Mouse (Mus musculus): Measurements from ENCODE around the gene Abhd12b. TPM values are rescaled to one million over a fixed set of nuclear protein-coding genes. Genes with fewer than 3 reads are reported as not detected.

Abhd12b gene
- polyA plus RNA-seq, 1 experiment from 2014 or later: 0.12 TPM

GRCm38 (mm10) chr12:70201926-70202529 lies 48.1 kb downstream of the Abhd12b start:
- no peak overlapping the region for H3K27ac ChIP-seq (ENCODE audit: low read depth)
- no peak overlapping the region for H3K9ac ChIP-seq
- H3K4me1 ChIP-seq (ENCODE audit: insufficient read depth): no peaks in the 10 kb centered on the region
- DNase-seq: no peak
- H3K9me3 ChIP-seq (ENCODE audit: low read depth, low read length): no peaks in the 10 kb centered on the region
- peaks cover 12% of the 10 kb centered on the region; the same call in 1 of the 2 replicates for H3K36me3 ChIP-seq (ENCODE audit: insufficient read depth)
- no peaks in the 10 kb centered on the region for H3K27me3 ChIP-seq (ENCODE audit: insufficient read depth, low read length)
- peak; percentile 47 for TF ChIP-seq CTCF (IDR thresholded peaks at IDR 0.05; ENCODE audit: low read depth)
- 73% methylated on average over 5 of the region's 5 CpGs for WGBS
- no peak overlapping the region for H3K4me3 ChIP-seq (ENCODE audit: low read depth, low read length)
- H3K4me2 ChIP-seq: no peak overlapping the region
- ATAC-seq (ENCODE audit: insufficient read depth): no peak

GRCm38 (mm10) chr12:70204433-70204832 lies 50.5 kb downstream of the Abhd12b start:
- Histone ChIP-seq H3K27ac (ENCODE audit: low read depth) (no peak overlapping the region), H3K4me1 (ENCODE audit: insufficient read depth) (no peaks in the 10 kb centered on the region), H3K4me3 (ENCODE audit: low read depth, low read length) (no peak overlapping the region), H3K9ac (no peak overlapping the region), H3K36me3 (ENCODE audit: insufficient read depth) (peaks cover 4% of the 10 kb centered on the region; the same call in 1 of the 2 replicates), H3K4me2 (no peak overlapping the region), H3K27me3 (ENCODE audit: insufficient read depth, low read length) (no peaks in the 10 kb centered on the region), H3K9me3 (ENCODE audit: low read depth, low read length) (no peaks in the 10 kb centered on the region)
- ATAC-seq (ENCODE audit: insufficient read depth) (no peak), DNase-seq (no peak)
- 78% methylated on average over 8 of the region's 8 CpGs for WGBS
- TF ChIP-seq CTCF (IDR thresholded peaks at IDR 0.05; ENCODE audit: low read depth): no peak

DNA sequence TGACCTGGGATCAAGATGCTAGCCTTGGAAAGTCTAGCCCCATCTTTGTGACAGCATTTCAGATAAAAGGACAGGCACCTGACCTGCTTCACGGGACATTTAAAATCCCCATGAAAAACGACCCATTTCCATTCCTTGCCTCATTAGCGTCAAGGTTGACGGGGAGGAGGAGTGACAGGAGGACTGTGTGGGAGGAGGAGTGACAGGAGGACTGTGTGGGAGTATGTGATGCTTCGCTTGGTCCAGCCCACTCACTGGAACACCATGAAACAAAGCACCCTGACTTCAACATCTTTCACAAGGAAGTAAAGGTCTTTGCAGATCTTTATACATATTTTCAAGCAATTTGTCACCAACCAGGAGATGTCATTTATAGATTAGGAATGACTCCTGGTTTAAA lies 54.3 kb downstream of the Abhd12b start:
- ATAC-seq (ENCODE audit: insufficient read depth) (no peak), DNase-seq (no peak)
- TF ChIP-seq CTCF (IDR thresholded peaks at IDR 0.05; ENCODE audit: low read depth): no peak
- Histone ChIP-seq H3K36me3 (ENCODE audit: insufficient read depth) (peaks cover 4% of the 10 kb centered on the region; the same call in 1 of the 2 replicates), H3K4me3 (ENCODE audit: low read depth, low read length) (no peak overlapping the region), H3K4me1 (ENCODE audit: insufficient read depth) (no peaks in the 10 kb centered on the region), H3K9ac (no peak overlapping the region), H3K27me3 (ENCODE audit: insufficient read depth, low read length) (no peaks in the 10 kb centered on the region), H3K27ac (ENCODE audit: low read depth) (no peak overlapping the region), H3K4me2 (no peak overlapping the region), H3K9me3 (ENCODE audit: low read depth, low read length) (no peaks in the 10 kb centered on the region)
- WGBS: 62% methylated on average over 5 of the region's 5 CpGs

- Histone ChIP-seq H3K4me3 (ENCODE audit: low read depth, low read length) (no peak overlapping the region), H3K27ac (ENCODE audit: low read depth) (no peak overlapping the region), H3K9me3 (ENCODE audit: low read depth, low read length) (no peaks in the 10 kb centered on the region), H3K4me1 (ENCODE audit: insufficient read depth) (no peaks in the 10 kb centered on the region), H3K36me3 (ENCODE audit: insufficient read depth) (peaks cover 2% of the 10 kb centered on the region; the same call in 1 of the 2 replicates), H3K9ac (no peak overlapping the region), H3K4me2 (no peak overlapping the region), H3K27me3 (ENCODE audit: insufficient read depth, low read length) (no peaks in the 10 kb centered on the region)
- WGBS: 81% methylated on average over 4 of the region's 4 CpGs
- TF ChIP-seq CTCF (IDR thresholded peaks at IDR 0.05; ENCODE audit: low read depth): no peak
- DNase-seq: no peak
- ATAC-seq (ENCODE audit: insufficient read depth): no peak
Measured at GRCm38 (mm10) chr12:70212501-70212900, 58.6 kb downstream of the Abhd12b start.

GRCm38 (mm10) chr12:70213601-70214000 lies 59.7 kb downstream of the Abhd12b start:
- Histone ChIP-seq H3K4me3 (ENCODE audit: low read depth, low read length) (no peak overlapping the region), H3K27me3 (ENCODE audit: insufficient read depth, low read length) (no peaks in the 10 kb centered on the region), H3K9me3 (ENCODE audit: low read depth, low read length) (no peaks in the 10 kb centered on the region), H3K36me3 (ENCODE audit: insufficient read depth) (peaks cover 3% of the 10 kb centered on the region; the same call in 1 of the 2 replicates), H3K4me1 (ENCODE audit: insufficient read depth) (no peaks in the 10 kb centered on the region), H3K4me2 (no peak overlapping the region), H3K27ac (ENCODE audit: low read depth) (no peak overlapping the region), H3K9ac (no peak overlapping the region)
- DNase-seq (no peak), ATAC-seq (ENCODE audit: insufficient read depth) (no peak)
- TF ChIP-seq CTCF (IDR thresholded peaks at IDR 0.05; ENCODE audit: low read depth): no peak
- 85% methylated on average over 6 of the region's 6 CpGs for WGBS

DNA sequence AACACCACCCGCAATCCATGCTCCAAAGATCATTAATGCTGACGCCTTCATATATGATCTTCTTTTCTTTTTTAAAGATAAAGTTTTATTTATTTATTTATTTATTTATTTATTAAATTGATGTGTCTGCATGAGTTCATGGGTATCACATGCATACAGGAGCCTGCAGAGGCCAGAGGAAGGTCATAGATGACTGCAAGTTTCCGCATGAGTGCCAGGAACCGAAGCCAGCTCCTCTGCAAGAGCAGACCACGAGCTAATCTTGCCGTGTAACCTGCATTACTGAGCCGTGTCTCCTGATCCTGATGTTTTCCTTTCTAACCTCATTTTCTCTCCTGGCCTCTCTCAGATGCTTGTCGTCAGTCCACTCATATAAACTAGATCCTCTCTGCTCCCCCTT lies 60.3 kb downstream of the Abhd12b start:
- Histone ChIP-seq H3K9ac (no peak overlapping the region), H3K9me3 (ENCODE audit: low read depth, low read length) (no peaks in the 10 kb centered on the region), H3K4me1 (ENCODE audit: insufficient read depth) (no peaks in the 10 kb centered on the region), H3K36me3 (ENCODE audit: insufficient read depth) (peaks cover 3% of the 10 kb centered on the region; the same call in 1 of the 2 replicates), H3K27ac (ENCODE audit: low read depth) (no peak overlapping the region), H3K27me3 (ENCODE audit: insufficient read depth, low read length) (no peaks in the 10 kb centered on the region), H3K4me3 (ENCODE audit: low read depth, low read length) (no peak overlapping the region), H3K4me2 (no peak overlapping the region)
- ATAC-seq (ENCODE audit: insufficient read depth): no peak
- no peak for DNase-seq
- 76% methylated on average over 8 of the region's 8 CpGs for WGBS
- no peak for TF ChIP-seq CTCF (IDR thresholded peaks at IDR 0.05; ENCODE audit: low read depth)

DNA sequence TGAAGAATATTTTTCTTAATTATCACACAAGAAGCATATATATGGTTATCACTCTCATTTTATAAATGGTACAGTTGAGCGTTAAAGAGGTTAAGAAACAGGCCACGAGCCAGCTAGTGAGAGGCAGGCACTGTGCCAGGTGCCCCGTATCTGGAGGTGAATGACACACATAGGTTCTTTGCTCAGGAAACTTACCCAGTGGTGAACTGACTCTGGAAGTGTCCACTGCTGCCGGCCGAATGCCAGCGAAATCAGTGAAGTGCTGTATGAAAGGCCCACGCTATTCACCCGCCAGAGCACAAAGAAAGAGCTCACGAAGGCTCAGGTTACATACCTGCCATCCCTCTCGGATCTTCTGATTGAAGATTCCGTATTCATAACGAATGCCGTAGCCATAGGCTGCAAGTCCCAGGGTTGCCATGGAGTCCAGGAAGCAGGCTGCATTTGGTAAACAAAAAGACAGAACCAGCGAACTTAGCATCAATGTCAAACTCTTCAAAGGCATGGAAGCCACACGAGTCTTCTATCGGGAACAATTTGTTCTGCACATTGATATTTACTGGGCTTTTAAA lies 62.4 kb downstream of the Abhd12b start:
- H3K4me1 ChIP-seq (ENCODE audit: insufficient read depth): no peaks in the 10 kb centered on the region
- DNase-seq (peak; percentile 51), ATAC-seq (ENCODE audit: insufficient read depth) (no peak)
- H3K4me2 ChIP-seq: no peak overlapping the region
- no peaks in the 10 kb centered on the region for H3K9me3 ChIP-seq (ENCODE audit: low read depth, low read length)
- 52% methylated on average over 16 of the region's 16 CpGs for WGBS
- H3K27ac ChIP-seq (ENCODE audit: low read depth): no peak overlapping the region
- H3K9ac ChIP-seq: no peak overlapping the region
- H3K27me3 ChIP-seq (ENCODE audit: insufficient read depth, low read length): no peaks in the 10 kb centered on the region
- TF ChIP-seq CTCF (IDR thresholded peaks at IDR 0.05; ENCODE audit: low read depth): no peak
- H3K4me3 ChIP-seq (ENCODE audit: low read depth, low read length): no peak overlapping the region
- peaks cover 3% of the 10 kb centered on the region; the same call in 1 of the 2 replicates for H3K36me3 ChIP-seq (ENCODE audit: insufficient read depth)
